ENCODE assay signal across 24 mouse cellular contexts in genomic region chr13:90723533-90723898, GRCm38 (mm10).
DNase-seq lines count a peak whose midpoint lies in the region; ATAC-seq and TF ChIP-seq lines count a peak whose summit lies in the region.
"Had no signal": no experiment of that assay in that cellular context is flagged by ENCODE, and none has a peak within 500 bp of the region (broad histone marks: within the 10 kb centered on the region; RNA-seq: fewer than 3 reads in every experiment).

No protein-coding gene starts in this region.

- H3K27ac ChIP-seq in forebrain, embryonic 12.5 days: no peak overlapping the region
- H3K27ac ChIP-seq in forebrain, embryonic 13.5 days: no peak overlapping the region
- no peak overlapping the region for H3K27ac ChIP-seq in hindbrain, postnatal 0 days
- no peak overlapping the region for H3K27ac ChIP-seq in hindbrain, embryonic 16.5 days (ENCODE audit: low read depth, low read length)
- peak overlapping the region; percentile 36; the same call in 1 of the 2 replicates for H3K27ac ChIP-seq in lung, embryonic 14.5 days (ENCODE audit: low read depth)
- no peak overlapping the region for H3K27ac ChIP-seq in neural tube, embryonic 12.5 days
- H3K27ac ChIP-seq: embryonic facial prominence, embryonic 13.5 days; gastrocnemius, adult 2 months; hindbrain, embryonic 13.5 days; midbrain, embryonic 12.5 days had no signal

- no peak overlapping the region for H3K4me3 ChIP-seq in forebrain, embryonic 12.5 days (replicated peaks)
- H3K4me3 ChIP-seq in forebrain, embryonic 13.5 days: no peak overlapping the region
- no peak overlapping the region for H3K4me3 ChIP-seq in hindbrain, postnatal 0 days (ENCODE audit: low read length)
- no peak overlapping the region for H3K4me3 ChIP-seq in hindbrain, embryonic 16.5 days (ENCODE audit: low read length)
- no peak overlapping the region for H3K4me3 ChIP-seq in lung, embryonic 14.5 days (ENCODE audit: low read depth, low read length)
- H3K4me3 ChIP-seq in neural tube, embryonic 12.5 days: no peak overlapping the region
- H3K4me3 ChIP-seq: embryonic facial prominence, embryonic 13.5 days; erythroblast, embryonic 14.5 days; gastrocnemius, adult 2 months; heart, embryonic 12.5 days; hindbrain, embryonic 13.5 days; limb, embryonic 12.5 days; midbrain, embryonic 12.5 days had no signal

- H3K4me1 ChIP-seq in forebrain, embryonic 12.5 days: peaks cover 6% of the 10 kb centered on the region; the same call in 1 of the 2 replicates
- H3K4me1 ChIP-seq in forebrain, embryonic 13.5 days: no peaks in the 10 kb centered on the region
- no peaks in the 10 kb centered on the region for H3K4me1 ChIP-seq in hindbrain, postnatal 0 days (ENCODE audit: insufficient read depth, low read length)
- no peaks in the 10 kb centered on the region; the same call in 1 of the 2 replicates for H3K4me1 ChIP-seq in hindbrain, embryonic 16.5 days (ENCODE audit: control insufficient read depth, insufficient read depth, low read depth, low read length)
- peaks cover 21% of the 10 kb centered on the region for H3K4me1 ChIP-seq in lung, embryonic 14.5 days (ENCODE audit: insufficient read depth)
- H3K4me1 ChIP-seq in neural tube, embryonic 12.5 days: peaks cover 4% of the 10 kb centered on the region; the same call in 1 of the 2 replicates

- no peak for DNase-seq in hindbrain, postnatal 0 days (ENCODE audit: low spot score)
- peak; percentile 13 for DNase-seq in lung, embryonic 14.5 days
- DNase-seq in lung, postnatal 14 days: no peak
- DNase-seq: adrenal gland, postnatal 25 days; cerebellum, adult 9-10 months; gastrocnemius, adult 2 months; heart, postnatal 10 days; kidney, postnatal 36 days; liver, postnatal 0 days; lung, postnatal 10 days; right cerebral cortex, postnatal 25 days had no signal

- ATAC-seq in forebrain, embryonic 12.5 days (ENCODE audit: low FRiP score): 0 out of 2 replicates have a peak, but pooled peaks have one; percentile 30
- no peak for ATAC-seq in forebrain, embryonic 13.5 days
- peak; percentile 40; the same call in 1 of the 2 replicates for ATAC-seq in hindbrain, postnatal 0 days
- ATAC-seq in hindbrain, embryonic 16.5 days: no peak; the same call in 1 of the 2 replicates
- no peak for ATAC-seq in lung, embryonic 14.5 days (ENCODE audit: insufficient read depth)
- ATAC-seq in neural tube, embryonic 12.5 days (ENCODE audit: low FRiP score, low read depth): peak; percentile 49; the same call in 1 of the 2 replicates
- ATAC-seq in granulocyte monocyte progenitor cell, adult 5-6 weeks (replicated peaks; ENCODE audit: poor library complexity, severe bottlenecking): no peak
- ATAC-seq: intestine, embryonic 16.5 days; liver, postnatal 0 days had no signal

- H3K9me3 ChIP-seq in forebrain, embryonic 12.5 days: no peaks in the 10 kb centered on the region
- H3K9me3 ChIP-seq in forebrain, embryonic 13.5 days (replicated peaks): no peaks in the 10 kb centered on the region
- H3K9me3 ChIP-seq in hindbrain, postnatal 0 days (ENCODE audit: low read length): no peaks in the 10 kb centered on the region
- no peaks in the 10 kb centered on the region for H3K9me3 ChIP-seq in hindbrain, embryonic 16.5 days (ENCODE audit: control insufficient read depth, low read length)
- H3K9me3 ChIP-seq in lung, embryonic 14.5 days (ENCODE audit: low read depth, low read length): no peaks in the 10 kb centered on the region
- no peaks in the 10 kb centered on the region for H3K9me3 ChIP-seq in neural tube, embryonic 12.5 days
- H3K9me3 ChIP-seq: embryonic facial prominence, embryonic 13.5 days; heart, embryonic 12.5 days; hindbrain, embryonic 13.5 days; limb, embryonic 12.5 days; midbrain, embryonic 12.5 days had no signal

- no peak overlapping the region for H3K9ac ChIP-seq in forebrain, embryonic 12.5 days
- no peak overlapping the region for H3K9ac ChIP-seq in forebrain, embryonic 13.5 days
- no peak overlapping the region for H3K9ac ChIP-seq in hindbrain, postnatal 0 days (replicated peaks; ENCODE audit: low read length)
- no peak overlapping the region for H3K9ac ChIP-seq in hindbrain, embryonic 16.5 days (ENCODE audit: low read depth, low read length)
- no peak overlapping the region for H3K9ac ChIP-seq in lung, embryonic 14.5 days
- H3K9ac ChIP-seq in neural tube, embryonic 12.5 days: no peak overlapping the region
- H3K9ac ChIP-seq: embryonic facial prominence, embryonic 13.5 days; heart, embryonic 12.5 days; hindbrain, embryonic 13.5 days; limb, embryonic 12.5 days; liver, postnatal 0 days; midbrain, embryonic 12.5 days had no signal

- H3K27me3 ChIP-seq in forebrain, embryonic 12.5 days: no peaks in the 10 kb centered on the region
- H3K27me3 ChIP-seq in forebrain, embryonic 13.5 days: no peaks in the 10 kb centered on the region
- H3K27me3 ChIP-seq in hindbrain, postnatal 0 days (ENCODE audit: insufficient read depth, low read length): no peaks in the 10 kb centered on the region
- no peaks in the 10 kb centered on the region for H3K27me3 ChIP-seq in hindbrain, embryonic 16.5 days (replicated peaks; ENCODE audit: control insufficient read depth, insufficient read depth, low read length)
- no peaks in the 10 kb centered on the region for H3K27me3 ChIP-seq in lung, embryonic 14.5 days (ENCODE audit: insufficient read depth, low read length)
- H3K27me3 ChIP-seq in neural tube, embryonic 12.5 days (replicated peaks): no peaks in the 10 kb centered on the region
- H3K27me3 ChIP-seq: embryonic facial prominence, embryonic 13.5 days; heart, embryonic 12.5 days; hindbrain, embryonic 13.5 days; limb, embryonic 12.5 days; midbrain, embryonic 12.5 days had no signal

- H3K4me2 ChIP-seq in forebrain, embryonic 12.5 days: no peak overlapping the region
- H3K4me2 ChIP-seq in forebrain, embryonic 13.5 days: no peak overlapping the region
- no peak overlapping the region for H3K4me2 ChIP-seq in hindbrain, postnatal 0 days (ENCODE audit: low read depth, low read length)
- H3K4me2 ChIP-seq in hindbrain, embryonic 16.5 days (ENCODE audit: low read length): no peak overlapping the region
- H3K4me2 ChIP-seq in lung, embryonic 14.5 days: 0 out of 2 replicates have a peak overlapping the region, but pooled peaks have one; percentile 10
- no peak overlapping the region for H3K4me2 ChIP-seq in neural tube, embryonic 12.5 days (replicated peaks)
- H3K4me2 ChIP-seq: embryonic facial prominence, embryonic 13.5 days; heart, embryonic 12.5 days; hindbrain, embryonic 13.5 days; limb, embryonic 12.5 days; liver, embryonic 11.5 days; midbrain, embryonic 12.5 days had no signal

- 62% methylated on average over 3 of the region's 3 CpGs for WGBS in forebrain, embryonic 12.5 days
- 61% methylated on average over 3 of the region's 3 CpGs for WGBS in forebrain, embryonic 13.5 days
- WGBS in hindbrain, postnatal 0 days: 34% methylated on average over 3 of the region's 3 CpGs
- WGBS in hindbrain, embryonic 16.5 days: 36% methylated on average over 3 of the region's 3 CpGs
- 29% methylated on average over 3 of the region's 3 CpGs for WGBS in lung, embryonic 14.5 days
- WGBS in neural tube, embryonic 12.5 days: 43% methylated on average over 3 of the region's 3 CpGs

- no peaks in the 10 kb centered on the region for H3K36me3 ChIP-seq in forebrain, embryonic 12.5 days (replicated peaks)
- H3K36me3 ChIP-seq in forebrain, embryonic 13.5 days (ENCODE audit: poor library complexity, severe bottlenecking): no peaks in the 10 kb centered on the region
- H3K36me3 ChIP-seq in hindbrain, postnatal 0 days (ENCODE audit: insufficient read depth, low read length): no peaks in the 10 kb centered on the region
- no peaks in the 10 kb centered on the region for H3K36me3 ChIP-seq in hindbrain, embryonic 16.5 days (ENCODE audit: control insufficient read depth, insufficient read depth, low read length)
- no peaks in the 10 kb centered on the region for H3K36me3 ChIP-seq in lung, embryonic 14.5 days (ENCODE audit: insufficient read depth)
- H3K36me3 ChIP-seq in neural tube, embryonic 12.5 days: no peaks in the 10 kb centered on the region
- H3K36me3 ChIP-seq: embryonic facial prominence, embryonic 13.5 days; heart, embryonic 12.5 days; hindbrain, embryonic 13.5 days; limb, embryonic 12.5 days; midbrain, embryonic 12.5 days had no signal

- no peak for TF ChIP-seq CTCF in hindbrain, postnatal 0 days (IDR thresholded peaks at IDR 0.05; ENCODE audit: low read depth)
- TF ChIP-seq CTCF in lung, embryonic 14.5 days (IDR thresholded peaks at IDR 0.05; ENCODE audit: low read depth): no peak

Comparison
In these comparisons a context has a peak if more than half of its experiments do, and no peak if none do; other contexts are left out.
1. ATAC-seq: peak in forebrain, embryonic 12.5 days (single experiment), hindbrain, postnatal 0 days (single experiment) and neural tube, embryonic 12.5 days (single experiment); none in forebrain, embryonic 13.5 days (single experiment), hindbrain, embryonic 16.5 days (single experiment), lung, embryonic 14.5 days (single experiment) and granulocyte monocyte progenitor cell, adult 5-6 weeks (single experiment).